Mouse (Mus musculus) testis, adult 2 months (tissue): ENCODE measurements around the gene Dnah1. TPM values are rescaled to one million over a fixed set of nuclear protein-coding genes. Genes with fewer than 3 reads are reported as not detected.

Source experiments
- H3K27ac ChIP-seq: fragments of 200-500 bp; 2 replicates; pipeline ENCODE4 v1.5.1; 2012; ENCODE audit warnings: low read depth, low read length; ENCODE audit not compliant: control insufficient read depth, insufficient read depth
- H3K27me3 ChIP-seq: fragments of 200-500 bp; 2 replicates; pipeline ENCODE4 v1.6.1; 2012; ENCODE audit warnings: mild to moderate bottlenecking, low read length, moderate library complexity; ENCODE audit not compliant: control insufficient read depth, insufficient read depth
- H3K36me3 ChIP-seq: fragments of 200-500 bp; 2 replicates; pipeline ENCODE4 v1.6.1; 2012; ENCODE audit warnings: mild to moderate bottlenecking, low read length; ENCODE audit not compliant: control insufficient read depth, insufficient read depth
- H3K4me1 ChIP-seq: fragments of 200-500 bp; 2 replicates; pipeline ENCODE4 v1.6.1; 2012; ENCODE audit warnings: low read length; ENCODE audit not compliant: control insufficient read depth, insufficient read depth
- H3K4me3 ChIP-seq: fragments of 200-500 bp; 2 replicates; pipeline ENCODE4 v1.5.1; 2012; ENCODE audit warnings: low read depth, mild to moderate bottlenecking, low read length, moderate library complexity, mixed read lengths; ENCODE audit not compliant: control insufficient read depth
- CTCF ChIP-seq: fragments of 200-500 bp; IDR thresholded peaks from 2 replicates; pipeline ENCODE4 v1.5.1; 2012; ENCODE audit warnings: low read depth, mild to moderate bottlenecking, inconsistent platforms, low read length, moderate library complexity; ENCODE audit not compliant: control insufficient read depth, insufficient read depth, insufficient replicate concordance
- POLR2A ChIP-seq: fragments of 200-500 bp; IDR thresholded peaks from 2 replicates; pipeline ENCODE4 v1.6.1; 2012; ENCODE audit warnings: low read depth, mild to moderate bottlenecking, inconsistent platforms, low read length, moderate library complexity; ENCODE audit not compliant: control insufficient read depth
- polyA plus RNA-seq: library from polyadenylated mRNA; depleted of rRNA; stranded (reverse); fragments of >200 nt; gene quantifications from 2 replicates; pipeline ENCODE4 v1.2.3, GENCODE M21; 2012

The Dnah1 gene
- polyA plus RNA-seq, 1 experiment: 54.0 TPM

DNA sequence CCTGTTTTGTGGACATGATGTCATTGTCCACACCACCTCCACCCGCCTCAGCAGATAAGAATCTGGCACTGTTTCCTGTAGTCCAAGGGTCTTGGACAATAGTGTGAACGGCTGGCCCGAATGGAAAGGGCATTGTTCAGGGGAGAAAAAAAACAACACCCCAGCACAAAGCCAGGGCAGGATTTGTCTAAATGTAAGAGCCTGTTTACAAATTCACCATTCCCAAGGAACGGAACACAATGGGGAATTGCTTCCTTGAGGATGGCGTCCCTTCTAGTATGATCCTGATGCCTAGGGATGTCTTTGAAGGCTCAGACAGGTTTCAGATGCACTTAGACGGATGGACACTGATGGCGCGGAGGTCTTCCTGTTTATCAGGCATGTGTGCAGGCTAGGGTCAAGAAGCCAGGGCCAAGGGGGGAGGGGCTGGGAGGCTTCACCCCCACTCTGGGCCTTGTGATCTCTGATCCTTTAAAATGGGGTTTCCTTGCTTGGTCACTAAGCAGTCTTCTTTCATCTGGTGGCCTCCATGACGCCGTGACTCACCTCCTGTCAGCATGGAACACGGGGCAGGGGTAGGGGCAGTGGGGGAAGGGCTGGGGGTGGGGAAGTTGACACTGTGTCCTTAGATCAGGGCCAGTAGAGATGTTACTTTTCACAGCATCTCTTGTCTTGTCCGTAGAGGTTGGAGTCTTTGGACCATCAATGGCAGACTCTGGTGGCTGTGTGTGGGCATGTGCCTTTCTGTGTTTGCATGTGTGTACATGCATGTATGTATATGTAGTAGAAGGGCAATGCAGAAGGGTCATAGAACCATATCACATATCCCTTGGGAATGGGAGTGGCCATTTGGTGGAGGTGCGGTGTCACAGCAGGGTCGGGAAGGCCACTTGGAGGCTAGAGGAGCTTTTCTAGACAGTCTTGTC lies 90.4 kb downstream of the Dnah1 start:
- Histone ChIP-seq H3K27ac (no peak overlapping the region), H3K4me1 (no peaks in the 10 kb centered on the region), H3K36me3 (peaks cover 3% of the 10 kb centered on the region), H3K27me3 (no peaks in the 10 kb centered on the region), H3K4me3 (no peak overlapping the region)
- TF ChIP-seq POLR2A (no peak), CTCF (no peak)

DNA sequence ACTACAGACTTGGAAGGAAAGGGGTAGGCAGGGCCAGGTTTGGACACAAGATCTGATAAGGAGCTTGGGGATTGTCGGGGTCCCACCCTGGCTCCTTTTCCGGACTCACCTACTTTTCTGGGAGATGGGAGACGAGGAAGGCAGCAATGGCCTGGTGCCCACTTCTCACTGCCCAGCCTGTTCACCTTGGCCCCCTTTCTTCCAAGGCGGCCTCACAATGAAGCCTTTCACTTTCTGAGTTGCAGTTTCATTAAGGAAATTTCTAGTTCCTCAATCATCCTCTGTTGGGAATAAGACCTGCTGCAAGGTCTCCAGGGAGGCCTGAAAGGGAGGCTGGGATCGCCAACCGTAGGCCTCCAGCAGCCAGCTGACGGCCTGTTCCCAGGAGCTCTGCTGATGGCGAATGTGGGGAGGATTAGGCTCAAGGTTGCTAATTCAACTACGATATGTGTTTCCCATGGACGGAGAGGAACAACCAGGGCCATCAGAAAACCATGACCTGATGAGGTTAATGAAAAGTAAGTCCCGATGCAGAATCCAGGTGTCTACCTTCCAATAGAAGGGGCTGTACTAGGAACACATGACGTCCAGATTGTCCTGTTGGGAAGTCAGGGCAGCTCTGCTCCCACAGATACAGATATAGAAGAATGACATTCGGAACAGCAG lies 91.2 kb downstream of the Dnah1 start:
- Histone ChIP-seq H3K36me3 (peaks cover 2% of the 10 kb centered on the region; the same call in 1 of the 2 replicates), H3K27ac (no peak overlapping the region), H3K27me3 (no peaks in the 10 kb centered on the region)

DNA sequence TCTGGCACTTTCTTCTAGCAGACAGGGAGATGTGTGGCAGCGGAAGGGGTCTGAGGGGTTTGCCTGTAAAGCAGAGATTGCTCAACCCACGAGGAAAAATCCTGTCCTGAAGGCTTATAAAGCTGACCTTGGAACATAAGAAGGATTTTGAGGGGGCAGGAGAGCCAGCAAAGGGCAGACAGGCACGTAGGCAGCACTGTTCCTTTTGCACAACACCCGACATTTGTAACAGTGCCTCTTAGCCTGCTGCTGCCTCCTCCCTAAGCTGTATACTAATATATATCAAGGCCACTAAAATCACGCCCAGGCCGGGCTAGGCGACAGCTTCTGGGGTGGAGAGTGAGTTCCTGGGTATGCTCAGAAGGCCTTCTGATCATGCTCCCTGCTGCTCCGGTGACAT lies 93.3 kb downstream of the Dnah1 start:
- Histone ChIP-seq H3K4me1 (peaks cover 2% of the 10 kb centered on the region), H3K27me3 (no peaks in the 10 kb centered on the region), H3K27ac (no peak overlapping the region), H3K4me3 (no peak overlapping the region), H3K36me3 (no peaks in the 10 kb centered on the region)
- TF ChIP-seq CTCF: no peak
- no peak for TF ChIP-seq POLR2A

More for the DNA sequence above, 91.2 kb downstream of the Dnah1 start:
- H3K4me3 ChIP-seq: no peak overlapping the region
- TF ChIP-seq POLR2A (no peak), CTCF (no peak)
- H3K4me1 ChIP-seq: peaks cover 2% of the 10 kb centered on the region

DNA sequence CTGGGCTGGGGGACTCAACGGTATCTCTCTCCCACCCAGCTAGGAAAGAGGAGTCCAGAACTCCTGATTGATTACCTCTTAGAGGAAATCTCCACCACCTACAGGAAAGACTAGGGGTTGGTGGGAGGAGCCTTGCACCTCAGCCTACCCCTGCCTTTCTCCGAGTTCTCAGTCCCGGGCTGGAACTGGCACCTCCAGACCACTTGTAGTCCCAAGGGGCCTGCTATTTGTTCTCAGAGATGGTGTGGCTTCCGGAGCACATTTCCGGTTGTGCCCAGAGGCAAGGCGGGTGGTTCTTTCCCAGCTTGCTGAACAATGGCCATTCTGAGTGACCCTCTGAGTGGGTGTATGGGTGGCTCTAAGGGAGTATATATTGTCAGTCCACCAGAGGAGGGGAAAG lies 95.5 kb downstream of the Dnah1 start:
- Histone ChIP-seq H3K4me1 (peaks cover 2% of the 10 kb centered on the region), H3K4me3 (no peak overlapping the region), H3K27ac (no peak overlapping the region), H3K36me3 (no peaks in the 10 kb centered on the region), H3K27me3 (no peaks in the 10 kb centered on the region)
- no peak for TF ChIP-seq CTCF
- TF ChIP-seq POLR2A: no peak

GRCm38 (mm10) chr14:31226978-31227377 lies 96.7 kb downstream of the Dnah1 start:
- no peaks in the 10 kb centered on the region for H3K36me3 ChIP-seq
- no peak overlapping the region for H3K27ac ChIP-seq
- no peak overlapping the region for H3K4me3 ChIP-seq
- H3K4me1 ChIP-seq: peaks cover 2% of the 10 kb centered on the region
- no peak for TF ChIP-seq POLR2A
- TF ChIP-seq CTCF: no peak
- no peaks in the 10 kb centered on the region for H3K27me3 ChIP-seq

DNA sequence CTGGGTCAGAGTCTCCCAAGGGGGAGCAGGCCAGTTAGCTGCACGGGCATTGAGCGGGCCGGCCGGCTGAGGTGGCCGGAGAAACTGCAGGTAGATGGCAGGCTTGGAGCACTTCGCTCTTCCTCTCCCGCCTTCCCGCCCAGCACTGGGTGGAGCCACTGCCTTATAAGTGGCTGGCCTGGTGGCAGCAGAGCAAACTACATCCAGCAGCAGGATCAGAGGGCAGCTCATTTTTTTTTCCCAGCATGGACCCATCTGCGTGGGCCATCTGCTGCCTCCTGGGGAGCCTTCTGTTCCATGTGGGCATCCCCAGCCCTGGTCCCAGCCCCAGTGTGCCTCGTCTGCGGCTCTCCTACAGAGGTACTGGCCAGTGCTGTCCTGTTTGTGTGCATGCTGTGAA lies 106.0 kb downstream of the Dnah1 start, which contains the start of gene Sema3g:
Sema3g (plus strand) TSS at position 195 of the 400 bp plus-strand sequence.
- H3K27ac ChIP-seq: no peak within 1 kb of the TSS
- H3K4me3 ChIP-seq: no peak within 1 kb of the TSS
- H3K36me3 ChIP-seq: no peaks in the 10 kb centered on the region
- TF ChIP-seq CTCF (peak; percentile 27; the same call in 1 of the 2 replicates), POLR2A (no peak)
- H3K4me1 ChIP-seq: no peaks in the 10 kb centered on the region
- H3K27me3 ChIP-seq: no peaks in the 10 kb centered on the region

GRCm38 (mm10) chr14:31216846-31217245 lies 106.8 kb downstream of the Dnah1 start, which contains the start of gene Nisch:
TSS of gene Nisch (minus strand) at chr14:31216946.
- H3K4me1 ChIP-seq: no peaks in the 10 kb centered on the region
- no peak within 1 kb of the TSS for H3K4me3 ChIP-seq

More at GRCm38 (mm10) chr14:31216846-31217245, 106.8 kb downstream of the Dnah1 start, which contains the start of gene Nisch:
- Histone ChIP-seq H3K27me3 (no peaks in the 10 kb centered on the region), H3K27ac (no peak within 1 kb of the TSS), H3K36me3 (no peaks in the 10 kb centered on the region)
- TF ChIP-seq POLR2A (no peak), CTCF (no peak)
